Mouse (Mus musculus): ENCODE results near the gene Itgax.
"Not testable (repeated sequence)": the region's sequence is repeated elsewhere in the genome, so short reads cannot be mapped to it uniquely, and the experiment has no call there.

Gene Itgax

DNA sequence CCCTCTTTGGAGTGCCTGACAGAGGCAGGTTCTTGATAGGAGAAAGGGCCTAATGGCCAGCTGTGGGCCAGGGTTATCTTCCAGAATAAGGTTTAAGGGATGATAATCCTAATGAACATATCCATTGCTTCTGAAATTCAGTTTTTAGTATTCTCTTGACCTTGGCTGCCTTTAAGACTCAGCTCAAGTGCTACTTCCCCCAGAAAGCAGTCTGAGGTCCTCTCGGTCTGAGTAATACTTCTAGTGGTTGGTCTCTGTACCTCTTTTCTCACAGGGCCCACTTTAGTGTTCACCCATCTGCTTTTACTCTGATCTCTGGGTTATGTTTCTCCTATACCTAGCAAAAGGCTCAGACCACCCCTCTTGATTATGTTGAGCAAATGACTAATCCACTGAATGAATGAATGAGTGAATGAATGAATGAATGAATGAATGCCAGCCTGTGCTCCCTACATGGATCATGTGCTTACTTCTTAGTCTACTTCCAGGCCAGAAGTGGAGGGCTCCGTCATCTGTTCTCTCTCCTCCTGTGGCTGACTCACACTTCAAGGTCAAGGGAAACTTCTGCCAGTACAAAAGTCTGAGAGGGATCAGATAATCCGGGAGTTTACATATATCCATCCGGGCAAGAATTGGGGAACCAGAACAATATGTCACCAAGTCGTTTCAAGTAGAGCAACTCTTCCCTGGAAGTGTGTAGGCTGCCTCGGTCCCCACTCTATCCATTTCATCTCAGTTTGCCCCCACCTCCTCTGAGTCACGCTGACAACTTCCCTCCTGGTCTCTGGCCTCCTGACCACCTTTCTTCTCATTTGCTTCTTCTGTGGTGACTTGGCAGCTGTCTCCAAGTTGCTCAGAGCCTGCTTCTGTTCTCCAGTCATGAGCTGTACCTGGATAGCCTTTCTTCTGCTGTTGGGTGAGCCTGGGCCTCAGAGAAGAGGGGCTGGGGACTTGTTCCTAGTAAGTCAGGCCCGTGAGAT lies at the start of gene Itgax:
TSS of gene Itgax (plus strand) at position 807 of the 980 bp plus-strand sequence.
- DNase-seq, result no peak

GRCm38 (mm10) chr7:128080012-128080411 lies 49.3 kb upstream of the Itgax start:
- DNase-seq, result no peak

- no peak for DNase-seq
These were observed 40.2 kb upstream of the Itgax start for GRCm38 (mm10) chr7:128089141-128089540.

DNA sequence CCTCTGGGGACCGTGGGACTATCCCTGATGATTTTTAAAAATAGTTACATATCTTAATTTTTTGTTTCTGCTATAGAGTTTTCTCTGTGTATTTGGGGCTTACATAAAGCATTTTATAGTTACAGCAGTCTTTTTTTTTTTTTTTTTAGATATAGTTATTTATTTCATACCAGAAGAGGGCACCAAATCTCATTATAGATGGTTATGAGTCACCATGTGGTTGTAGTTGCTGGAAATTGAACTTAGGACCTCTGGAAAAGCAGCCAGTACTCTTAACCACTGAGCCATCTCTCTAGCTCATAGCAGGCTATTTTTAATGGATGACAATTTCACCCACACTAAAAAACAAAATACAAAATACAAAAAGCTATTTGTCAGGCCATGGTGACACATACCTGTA lies 31.2 kb upstream of the Itgax start:
- DNase-seq, result peak; percentile 20

- no peak for DNase-seq
These were observed 28.5 kb upstream of the Itgax start for GRCm38 (mm10) chr7:128100742-128101357.

GRCm38 (mm10) chr7:128105246-128105645 lies 24.1 kb upstream of the Itgax start:
- no peak for DNase-seq

DNA sequence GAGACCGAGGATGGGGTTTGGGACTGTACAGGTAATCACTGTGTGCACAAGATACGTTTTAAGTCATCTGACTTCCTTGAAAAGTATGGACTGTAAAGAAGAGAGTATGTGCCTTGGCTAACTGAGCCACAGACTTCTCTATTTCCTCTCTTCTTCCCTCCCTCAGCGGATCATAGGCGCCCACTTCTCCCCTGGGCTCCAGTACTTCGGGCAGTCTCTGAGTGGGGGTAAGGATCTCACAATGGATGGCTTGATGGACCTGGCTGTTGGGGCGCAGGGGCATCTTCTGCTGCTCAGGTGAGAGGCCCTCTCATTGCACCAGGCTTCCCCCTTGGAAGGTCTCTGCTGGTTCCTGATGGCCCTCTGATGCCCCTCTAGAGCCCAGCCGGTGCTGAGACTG lies 21.9 kb upstream of the Itgax start:
- no peak for DNase-seq

- no peak for DNase-seq
These were observed 19.0 kb upstream of the Itgax start for GRCm38 (mm10) chr7:128110314-128110713.

- no peak for DNase-seq
These were observed 17.2 kb upstream of the Itgax start for GRCm38 (mm10) chr7:128112131-128112530.

- no peak for DNase-seq
These were observed 14.8 kb upstream of the Itgax start for GRCm38 (mm10) chr7:128114371-128115105.

DNA sequence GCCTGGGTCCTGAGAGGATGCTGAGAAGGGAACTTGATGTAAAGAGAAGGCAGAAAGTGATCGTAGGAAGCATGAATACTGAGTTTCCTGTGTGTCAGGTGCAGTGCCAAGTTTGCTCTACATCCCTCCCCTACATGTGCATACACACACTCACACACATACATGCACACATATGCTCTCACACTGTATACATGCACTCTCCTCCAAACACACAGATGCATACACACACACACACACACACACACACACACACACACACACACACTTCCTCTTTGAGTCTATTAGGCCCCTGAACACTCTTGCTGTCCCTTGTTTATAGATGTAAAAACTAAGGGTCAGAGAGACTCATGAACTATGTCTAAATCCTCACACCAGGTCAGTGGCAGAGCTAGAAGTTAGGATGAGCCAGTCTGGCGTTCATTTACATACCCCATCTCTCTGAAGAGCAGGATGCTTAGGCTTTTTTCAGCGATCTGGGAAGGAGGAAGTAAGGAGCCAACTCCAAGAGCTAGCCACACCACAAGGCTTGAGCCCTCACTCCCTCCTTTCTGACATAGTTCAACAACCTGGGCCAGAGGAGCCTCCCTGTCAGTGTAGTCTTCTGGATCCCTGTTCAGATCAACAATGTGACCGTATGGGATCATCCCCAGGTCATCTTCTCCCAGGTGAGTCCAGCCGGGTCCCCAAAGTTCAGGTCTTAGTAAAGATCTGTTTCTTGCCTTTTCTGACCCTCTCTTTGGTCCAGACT lies 14.0 kb upstream of the Itgax start:
- no peak for DNase-seq

DNA sequence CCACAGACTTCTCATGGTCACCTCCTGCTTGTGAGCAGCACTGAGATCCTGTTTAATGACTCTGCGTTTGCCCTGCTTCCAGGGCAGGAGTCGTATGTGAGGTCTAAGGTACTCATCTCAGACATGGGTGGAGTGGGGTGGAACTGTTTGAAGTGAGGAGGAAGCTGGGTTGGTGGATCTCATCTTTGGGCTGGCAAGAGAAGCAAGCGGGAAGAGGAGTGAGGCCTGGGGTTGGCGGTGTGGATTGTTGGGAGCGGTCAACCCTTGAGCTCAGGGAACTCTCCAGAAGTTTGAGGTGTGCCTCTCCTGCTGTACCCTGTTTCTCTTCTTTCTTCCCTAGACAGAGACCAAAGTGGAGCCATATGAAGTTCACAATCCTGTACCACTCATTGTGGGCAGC lies 13.0 kb upstream of the Itgax start:
- no peak for DNase-seq

GRCm38 (mm10) chr7:128119726-128120490 lies 9.4 kb upstream of the Itgax start:
- DNase-seq, result no peak

- DNase-seq, result no peak
These were observed 2.8 kb downstream of the Itgax start for GRCm38 (mm10) chr7:128132148-128132547.

DNA sequence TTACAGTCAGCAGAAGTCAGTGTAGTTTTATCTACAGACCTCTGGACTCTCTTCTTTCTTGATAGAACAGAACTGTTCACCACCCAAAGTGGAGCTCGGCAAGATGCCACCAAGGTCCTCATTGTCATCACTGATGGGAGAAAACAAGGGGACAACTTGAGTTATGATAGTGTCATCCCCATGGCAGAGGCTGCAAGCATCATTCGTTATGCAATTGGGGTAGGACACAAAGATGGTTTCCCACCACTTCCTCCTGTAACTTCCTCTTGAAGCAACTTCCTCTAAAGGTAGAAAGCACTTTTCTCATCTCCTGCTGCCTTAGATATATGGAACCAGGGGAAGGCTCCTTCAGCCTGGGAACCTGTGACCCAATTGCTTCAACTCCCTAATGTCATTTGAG lies 4.2 kb downstream of the Itgax start:
- DNase-seq, result no peak

DNA sequence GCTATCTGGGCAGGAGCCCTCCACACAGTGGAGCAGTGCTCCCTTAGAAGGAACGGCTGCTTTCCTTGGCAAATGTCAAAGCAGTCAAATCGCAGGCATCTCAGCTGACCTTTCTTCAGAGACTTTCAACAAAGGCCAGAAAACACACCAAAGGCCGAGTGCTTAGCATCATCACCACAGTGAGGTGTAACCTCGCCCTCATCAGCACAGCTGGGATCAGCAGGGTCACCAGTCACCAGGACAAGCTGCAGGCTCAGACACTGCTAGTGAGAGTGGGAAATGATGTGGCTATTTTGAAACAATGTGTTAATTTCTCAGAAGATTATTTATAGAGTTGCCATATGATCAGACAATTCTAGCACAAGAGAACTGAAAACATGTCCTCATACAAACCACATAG lies 7.6 kb downstream of the Itgax start:
- DNase-seq, result no peak

DNA sequence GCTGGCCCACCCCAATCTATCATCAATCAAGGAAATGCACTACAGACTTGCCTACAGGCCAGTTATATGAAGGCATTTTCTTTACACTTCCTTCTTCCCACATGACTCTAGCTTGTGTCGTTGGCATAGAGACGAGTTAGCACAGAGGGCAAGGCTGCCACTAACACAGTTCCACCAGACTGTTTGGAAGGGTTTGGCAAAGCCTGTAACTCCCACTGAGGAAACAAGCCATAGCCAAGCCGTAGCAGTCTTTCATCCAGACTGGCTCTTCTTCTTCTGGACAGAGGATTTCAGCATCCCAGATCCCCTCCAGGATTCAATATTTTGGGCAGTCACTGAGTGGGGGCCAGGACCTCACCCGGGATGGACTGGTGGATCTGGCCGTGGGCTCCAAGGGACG lies 10.3 kb downstream of the Itgax start:
- DNase-seq, result no peak

DNA sequence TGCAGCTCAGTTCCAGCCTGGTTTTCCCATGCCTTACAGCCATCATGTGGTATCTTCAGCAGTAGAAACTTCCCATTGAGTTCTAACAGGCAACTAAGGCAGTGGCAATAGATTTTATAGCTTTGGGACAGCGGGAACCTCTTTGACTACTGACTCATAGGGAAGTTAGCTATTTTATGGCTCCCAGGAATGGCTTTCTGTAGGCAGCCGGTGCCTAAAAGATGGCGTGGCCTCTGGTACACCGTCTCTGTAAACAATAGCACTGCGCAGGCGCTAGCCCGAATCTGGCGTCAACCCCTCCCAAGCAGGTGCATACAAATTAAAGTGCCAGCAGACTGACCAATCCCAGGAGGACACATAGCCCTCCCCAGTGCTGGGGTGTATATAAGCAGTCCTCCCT lies 21.6 kb downstream of the Itgax start:
- no peak for DNase-seq

GRCm38 (mm10) chr7:128154076-128154475 lies 24.7 kb downstream of the Itgax start, which contains the start of gene Itgad:
Gene Itgad, plus strand, starts transcription at chr7:128154376.
- DNase-seq, result no peak

DNA sequence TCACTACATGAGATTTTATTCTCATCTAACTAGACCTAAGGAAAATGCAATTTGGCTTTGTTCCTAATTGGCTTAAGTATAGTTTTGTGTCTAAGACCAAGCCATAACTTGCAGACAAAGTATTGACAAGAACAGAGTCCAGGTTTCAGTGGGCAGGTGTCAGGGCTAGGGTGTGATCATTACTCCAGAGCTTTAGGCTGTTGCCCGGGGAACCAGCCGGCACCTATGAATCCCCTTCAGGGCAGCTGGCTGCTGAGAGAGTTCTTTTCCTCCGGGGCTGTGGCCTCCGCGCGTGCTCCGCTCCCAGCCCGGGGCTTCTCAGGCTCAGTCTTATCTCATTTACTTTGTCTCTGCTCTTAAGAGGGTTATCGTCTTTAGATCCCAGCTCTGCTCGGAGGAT lies 25.6 kb downstream of the Itgax start:
- no peak for DNase-seq

DNA sequence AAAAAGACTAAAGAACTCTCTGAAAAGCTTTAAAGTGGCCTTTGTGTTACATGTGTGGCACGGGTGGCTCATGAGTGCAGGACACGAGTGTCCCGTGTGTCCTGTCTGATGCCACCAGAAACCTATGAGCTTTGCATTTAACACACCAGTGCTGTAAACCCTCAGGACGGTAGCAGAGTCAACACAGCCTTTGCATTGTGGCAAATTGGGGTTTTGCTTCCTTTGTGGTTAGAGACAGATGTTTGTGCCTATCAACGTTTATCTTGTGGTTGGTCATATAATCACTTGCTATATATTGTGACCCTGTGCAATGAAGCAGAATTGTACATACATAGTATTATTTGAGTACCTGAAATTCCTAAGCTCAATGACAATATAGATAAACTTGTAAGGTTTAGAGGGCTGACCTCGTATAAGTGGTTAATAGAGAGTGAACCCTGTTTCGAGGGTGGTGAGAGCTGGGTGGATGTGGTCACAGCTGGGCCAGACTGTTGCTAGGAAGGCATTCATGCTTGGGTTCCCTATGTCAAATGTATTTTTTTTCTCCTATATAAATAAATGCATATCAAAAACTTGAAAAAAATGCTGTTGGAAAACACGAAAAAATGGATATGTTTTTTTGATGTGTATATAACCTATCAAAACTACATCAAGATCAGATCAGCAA lies 29.5 kb downstream of the Itgax start:
- DNase-seq, result not testable (repeated sequence)

Measured in kidney, adult 9 months (tissue).